Mouse (Mus musculus): Measurements from ENCODE around the gene Cdk17.

- TF ChIP-seq CTCF (IDR thresholded peaks at IDR 0.05; ENCODE audit: insufficient read depth, low read length) (no peak), POLR2A (IDR thresholded peaks at IDR 0.05; ENCODE audit: borderline replicate concordance, extremely low read depth, low read depth, low read length) (no peak)
These were observed 89.2 kb downstream of the Cdk17 start for GRCm38 (mm10) chr10:93249901-93250300.

Data from lung, adult 2 months (tissue).